Mouse (Mus musculus): ENCODE results near the gene Hist1h3f. TPM values are rescaled to one million over a fixed set of nuclear protein-coding genes. Genes with fewer than 3 reads are reported as not detected.
"Not testable (repeated sequence)": the region's sequence is repeated elsewhere in the genome, so short reads cannot be mapped to it uniquely, and the experiment has no call there.

The Hist1h3f gene
- polyA plus RNA-seq, 1 experiment from 2014 or later, result 1.5 TPM

DNA sequence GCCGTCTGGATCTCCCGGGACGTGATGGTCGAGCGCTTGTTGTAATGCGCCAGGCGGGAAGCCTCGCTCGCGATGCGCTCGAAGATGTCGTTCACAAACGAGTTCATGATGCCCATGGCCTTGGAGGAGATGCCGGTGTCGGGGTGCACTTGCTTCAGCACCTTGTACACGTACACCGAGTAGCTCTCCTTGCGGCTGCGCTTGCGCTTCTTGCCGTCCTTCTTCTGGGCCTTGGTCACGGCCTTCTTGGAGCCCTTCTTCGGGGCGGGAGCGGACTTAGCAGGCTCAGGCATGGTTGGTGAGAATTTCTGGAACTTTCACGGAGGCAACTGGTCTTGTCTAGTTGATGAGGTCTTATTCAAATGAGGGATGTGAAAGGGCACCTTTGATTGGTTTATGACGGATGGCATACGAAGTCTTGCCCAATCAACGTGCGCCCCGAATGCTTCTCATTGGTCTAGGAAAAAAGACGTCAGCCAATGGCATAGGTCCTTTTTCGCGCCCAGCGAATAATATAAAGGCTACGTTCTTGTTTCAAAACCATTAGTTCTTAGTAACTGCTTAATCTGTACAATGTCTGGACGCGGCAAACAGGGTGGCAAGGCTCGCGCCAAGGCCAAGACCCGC is 30.2 kb downstream of the Hist1h3f start, which contains the start of the genes Hist1h2bf and Hist1h2ad:
Gene Hist1h2bf (minus strand): TSS at position 299 of the 627 bp plus-strand sequence.
Gene Hist1h2ad (plus strand): TSS at position 484 of the 627 bp plus-strand sequence.
- WGBS, result 1% methylated on average over 42 of the region's 42 CpGs
- Histone ChIP-seq H3K4me1 (peaks cover 35% of the 10 kb centered on the region), H3K9ac (peak within 1 kb of the TSS; percentile 80), H3K4me2 (replicated peaks) (peak within 1 kb of the TSS; percentile 75), H3K4me3 (peak within 1 kb of the TSS; percentile 53), H3K27ac (peak within 1 kb of the TSS; percentile 96)
- H3K36me3 ChIP-seq, H3K9me3 ChIP-seq, H3K27me3 ChIP-seq: not testable (repeated sequence)
- peak; percentile 91 for ATAC-seq (ENCODE audit: low FRiP score, low read depth)

DNA sequence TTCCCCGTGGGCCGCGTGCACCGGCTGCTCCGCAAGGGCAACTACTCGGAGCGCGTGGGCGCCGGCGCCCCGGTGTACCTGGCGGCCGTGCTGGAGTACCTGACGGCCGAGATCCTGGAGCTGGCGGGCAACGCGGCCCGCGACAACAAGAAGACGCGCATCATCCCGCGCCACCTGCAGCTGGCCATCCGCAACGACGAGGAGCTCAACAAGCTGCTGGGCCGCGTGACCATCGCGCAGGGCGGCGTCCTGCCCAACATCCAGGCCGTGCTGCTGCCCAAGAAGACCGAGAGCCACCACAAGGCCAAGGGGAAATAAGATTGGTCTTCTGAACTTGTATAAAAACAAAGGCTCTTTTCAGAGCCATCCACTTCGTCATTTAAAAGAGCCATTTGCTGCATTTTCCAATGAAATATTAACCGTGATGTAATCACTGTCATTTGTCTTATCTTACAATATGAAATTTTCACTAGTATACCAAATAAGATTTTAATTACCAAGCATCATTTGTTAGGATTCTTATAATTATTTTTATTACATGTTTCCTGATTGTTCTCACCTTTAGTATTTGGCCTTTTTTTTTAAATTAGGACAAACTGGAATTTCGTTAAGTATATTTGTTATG is 30.8 kb downstream of the Hist1h3f start:
- Histone ChIP-seq H3K4me1 (peaks cover 35% of the 10 kb centered on the region), H3K9ac (peak overlapping the region; percentile 66), H3K27ac (peak overlapping the region; percentile 88), H3K4me2 (replicated peaks) (peak overlapping the region; percentile 61), H3K4me3 (peak overlapping the region; percentile 53)
- not testable (repeated sequence) for H3K27me3 ChIP-seq; H3K9me3 ChIP-seq; ATAC-seq (ENCODE audit: low FRiP score, low read depth); H3K36me3 ChIP-seq
- 0% methylated on average over 12 of the region's 39 CpGs for WGBS

DNA sequence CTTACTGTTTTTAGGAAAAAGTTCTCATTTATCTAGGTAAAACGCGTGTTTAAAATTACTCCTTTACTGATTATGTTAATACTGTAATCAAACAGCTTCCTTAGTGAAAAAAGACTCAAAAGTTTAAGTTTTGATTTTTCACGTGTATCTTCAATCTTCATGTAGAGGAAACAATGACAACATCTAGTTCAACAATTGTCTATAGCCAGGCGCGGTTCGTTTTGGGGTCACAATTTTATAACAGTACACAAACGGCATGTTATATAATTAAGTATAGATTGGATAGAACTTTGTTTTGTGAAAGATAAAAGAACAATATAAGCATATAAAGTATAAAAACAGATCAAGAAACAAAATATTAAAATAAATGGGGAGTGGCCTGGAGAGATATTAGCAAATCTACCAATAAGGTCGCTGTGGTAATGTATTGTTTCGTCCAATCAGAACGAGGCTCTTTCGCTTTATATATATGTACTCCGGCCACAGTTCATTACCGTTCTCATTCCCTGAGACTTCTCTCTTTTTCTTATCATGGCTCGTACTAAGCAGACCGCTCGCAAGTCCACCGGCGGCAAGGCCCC is 31.5 kb downstream of the Hist1h3f start, which contains the start of gene Hist1h3d:
Gene Hist1h3d (plus strand): TSS at position 493 of the 581 bp plus-strand sequence.
- Histone ChIP-seq H3K9me3 (no peaks in the 10 kb centered on the region), H3K36me3 (no peaks in the 10 kb centered on the region), H3K27ac (peak within 1 kb of the TSS; percentile 88), H3K27me3 (no peaks in the 10 kb centered on the region), H3K4me3 (peak within 1 kb of the TSS; percentile 52), H3K4me1 (peaks cover 31% of the 10 kb centered on the region), H3K4me2 (replicated peaks) (peak within 1 kb of the TSS; percentile 70), H3K9ac (peak within 1 kb of the TSS; percentile 79)
- 0% methylated on average over 18 of the region's 18 CpGs for whole genome bisulfite sequencing
- ATAC-seq (ENCODE audit: low FRiP score, low read depth), result peak; percentile 60

DNA sequence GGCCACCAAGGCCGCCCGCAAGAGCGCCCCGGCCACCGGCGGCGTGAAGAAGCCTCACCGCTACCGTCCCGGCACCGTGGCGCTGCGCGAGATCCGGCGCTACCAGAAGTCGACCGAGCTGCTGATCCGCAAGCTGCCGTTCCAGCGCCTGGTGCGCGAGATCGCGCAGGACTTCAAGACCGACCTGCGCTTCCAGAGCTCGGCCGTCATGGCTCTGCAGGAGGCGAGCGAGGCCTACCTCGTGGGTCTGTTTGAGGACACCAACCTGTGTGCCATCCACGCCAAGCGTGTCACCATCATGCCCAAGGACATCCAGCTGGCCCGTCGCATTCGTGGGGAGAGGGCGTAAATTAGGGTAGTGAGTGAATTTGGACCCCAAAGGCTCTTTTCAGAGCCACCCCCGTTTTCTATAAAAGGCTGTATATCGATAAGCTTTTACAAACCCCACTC is 32.0 kb downstream of the Hist1h3f start:
- not testable (repeated sequence) for ATAC-seq (ENCODE audit: low FRiP score, low read depth); H3K9me3 ChIP-seq; H3K36me3 ChIP-seq; H3K27me3 ChIP-seq
- Histone ChIP-seq H3K9ac (peak overlapping the region; percentile 79), H3K4me3 (peak overlapping the region; percentile 52), H3K4me1 (peaks cover 32% of the 10 kb centered on the region), H3K27ac (peak overlapping the region; percentile 87), H3K4me2 (replicated peaks) (peak overlapping the region; percentile 70)
- WGBS, result under 1% methylated on average over 13 of the region's 40 CpGs

DNA sequence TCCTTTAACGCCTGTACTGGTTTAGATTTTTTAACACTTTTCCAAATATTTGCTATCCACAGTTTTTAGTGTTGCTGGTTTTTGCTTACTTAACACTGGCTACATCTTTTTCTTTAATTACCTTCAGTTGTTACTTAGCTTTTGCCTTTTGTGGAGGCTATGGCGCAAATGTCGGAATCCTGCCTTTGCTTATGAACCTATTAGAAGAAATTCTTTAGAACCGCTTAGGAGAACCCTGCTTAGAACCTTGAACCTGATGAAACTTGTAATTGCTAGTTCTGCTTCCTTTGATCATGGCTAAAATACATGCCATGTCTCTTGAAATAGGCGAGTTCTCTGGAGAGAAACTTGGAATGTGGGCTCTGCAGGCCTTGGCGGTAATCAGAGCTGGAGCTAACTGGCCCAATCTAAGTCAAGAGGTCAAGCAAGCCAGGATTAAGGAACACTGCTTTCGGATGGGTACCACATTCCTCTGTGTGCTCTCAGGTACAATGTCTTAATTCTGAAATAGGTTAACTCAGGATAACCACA is 32.6 kb downstream of the Hist1h3f start:
- no peak for ATAC-seq (ENCODE audit: low FRiP score, low read depth)
- peak overlapping the region; percentile 52 for H3K4me3 ChIP-seq
- H3K9me3 ChIP-seq, result no peaks in the 10 kb centered on the region
- no peaks in the 10 kb centered on the region for H3K27me3 ChIP-seq
- H3K36me3 ChIP-seq, result no peaks in the 10 kb centered on the region
- WGBS, result 4% methylated on average over 7 of the region's 7 CpGs
- peaks cover 34% of the 10 kb centered on the region for H3K4me1 ChIP-seq
- peak overlapping the region; percentile 87 for H3K27ac ChIP-seq
- peak overlapping the region; percentile 79 for H3K9ac ChIP-seq
- H3K4me2 ChIP-seq (replicated peaks), result peak overlapping the region; percentile 70

DNA sequence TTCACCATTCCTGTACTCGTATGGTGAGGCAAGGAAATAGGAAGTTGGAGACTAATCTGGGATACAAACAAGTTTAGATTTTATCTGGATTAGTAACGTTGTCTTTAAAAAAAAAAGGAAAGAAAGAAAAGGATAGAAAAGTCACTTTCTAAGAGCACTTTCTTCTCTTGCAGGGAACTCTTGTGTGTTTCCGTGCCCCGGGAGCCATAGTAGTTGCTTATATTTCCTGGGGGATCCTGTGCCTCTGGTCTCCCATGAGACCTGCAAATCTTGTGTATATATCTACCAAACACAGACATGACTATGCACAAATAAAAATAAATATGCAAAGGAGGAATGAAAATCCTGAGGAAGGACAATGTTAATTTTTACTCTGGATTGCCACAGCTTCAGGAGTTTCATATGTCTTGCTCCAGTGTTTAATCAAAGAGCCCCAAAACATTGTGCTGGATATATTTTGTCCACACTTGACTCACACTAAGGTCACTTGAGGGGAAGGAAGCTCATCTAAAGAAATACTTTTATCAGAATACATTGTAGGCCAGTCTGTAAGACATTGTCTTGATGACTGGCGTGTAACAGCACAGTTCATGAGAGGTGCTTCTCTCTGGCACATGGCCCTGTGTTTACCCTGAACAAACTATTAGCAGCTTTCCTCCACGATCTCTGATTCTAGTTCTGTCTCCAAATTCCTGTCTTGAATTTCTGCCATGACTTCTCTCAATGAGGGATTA is 33.2 kb downstream of the Hist1h3f start:
- ATAC-seq (ENCODE audit: low FRiP score, low read depth), result no peak
- whole genome bisulfite sequencing, result 51% methylated on average over 6 of the region's 6 CpGs
- peak overlapping the region; percentile 70 for H3K4me2 ChIP-seq (replicated peaks)
- peak overlapping the region; percentile 87 for H3K27ac ChIP-seq
- peaks cover 35% of the 10 kb centered on the region for H3K4me1 ChIP-seq
- no peaks in the 10 kb centered on the region for H3K36me3 ChIP-seq
- no peaks in the 10 kb centered on the region for H3K9me3 ChIP-seq
- no peaks in the 10 kb centered on the region for H3K27me3 ChIP-seq
- H3K4me3 ChIP-seq, result peak overlapping the region; percentile 52
- peak overlapping the region; percentile 79 for H3K9ac ChIP-seq

DNA sequence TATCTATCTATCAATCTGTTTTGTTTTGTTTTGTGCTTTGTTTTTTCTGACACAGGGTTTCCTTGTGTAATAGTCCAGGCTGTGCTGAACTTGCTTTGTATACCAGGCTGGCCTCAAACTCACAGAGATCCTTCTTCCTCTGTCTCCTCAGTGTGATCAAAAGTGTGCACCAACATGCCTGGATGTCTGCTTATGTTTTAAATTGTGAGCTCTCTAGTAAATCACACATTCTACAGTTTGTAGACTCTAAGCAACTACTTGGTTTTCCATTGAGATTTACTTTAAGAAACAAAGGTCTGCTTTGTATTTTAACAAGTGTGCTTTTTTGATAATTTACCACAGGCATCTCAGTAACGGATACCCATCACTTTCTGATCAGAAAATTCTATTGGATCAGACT is 34.0 kb downstream of the Hist1h3f start:
- no peak overlapping the region for H3K27ac ChIP-seq
- no peaks in the 10 kb centered on the region for H3K36me3 ChIP-seq
- H3K4me3 ChIP-seq, result no peak overlapping the region
- no peaks in the 10 kb centered on the region for H3K9me3 ChIP-seq
- WGBS, result 88% methylated on average over 1 of the region's 1 CpGs
- ATAC-seq (ENCODE audit: low FRiP score, low read depth), result no peak
- no peak overlapping the region for H3K4me2 ChIP-seq (replicated peaks)
- H3K27me3 ChIP-seq, result no peaks in the 10 kb centered on the region
- H3K4me1 ChIP-seq, result peaks cover 35% of the 10 kb centered on the region
- H3K9ac ChIP-seq, result no peak overlapping the region

DNA sequence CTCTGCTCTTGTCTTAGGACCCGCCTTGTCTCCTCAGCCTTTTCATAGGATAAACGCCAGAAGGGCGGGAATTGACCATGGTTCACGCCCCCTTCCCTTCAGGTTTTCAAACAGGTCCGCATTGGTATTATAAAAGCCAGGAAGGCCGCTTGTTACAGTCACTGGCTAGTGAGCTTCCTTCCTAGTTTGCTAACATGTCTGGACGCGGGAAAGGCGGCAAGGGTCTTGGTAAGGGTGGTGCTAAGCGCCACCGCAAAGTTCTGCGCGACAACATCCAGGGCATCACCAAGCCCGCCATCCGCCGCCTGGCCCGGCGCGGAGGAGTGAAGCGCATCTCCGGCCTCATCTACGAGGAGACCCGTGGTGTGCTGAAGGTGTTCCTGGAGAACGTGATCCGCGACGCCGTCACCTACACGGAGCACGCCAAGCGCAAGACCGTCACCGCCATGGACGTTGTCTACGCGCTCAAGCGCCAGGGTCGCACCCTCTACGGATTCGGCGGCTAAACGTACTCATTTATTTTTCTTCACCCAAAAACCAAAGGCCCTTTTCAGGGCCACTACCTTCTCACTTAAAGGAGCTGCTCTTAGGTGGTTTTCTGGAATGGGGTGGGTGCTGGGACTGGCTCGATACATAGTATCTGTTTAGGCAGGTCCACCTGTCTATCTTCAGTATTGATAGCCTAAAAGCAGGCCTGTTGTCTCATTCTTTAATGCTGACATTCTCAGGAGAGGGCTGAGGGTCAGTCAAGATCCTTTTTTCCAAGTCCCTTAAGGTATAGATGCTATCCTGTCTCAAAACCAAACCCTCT is 37.8 kb downstream of the Hist1h3f start, which contains the start of gene Hist1h4d:
Gene Hist1h4d (plus strand): TSS at position 191 of the 811 bp plus-strand sequence.
- H3K9ac ChIP-seq, result peak within 1 kb of the TSS; percentile 79
- peak within 1 kb of the TSS; percentile 87 for H3K4me2 ChIP-seq (replicated peaks)
- peak within 1 kb of the TSS; percentile 92 for H3K27ac ChIP-seq
- peak; percentile 90 for ATAC-seq (ENCODE audit: low FRiP score, low read depth)
- H3K9me3 ChIP-seq, result no peaks in the 10 kb centered on the region
- H3K4me3 ChIP-seq, result peak within 1 kb of the TSS; percentile 58
- H3K36me3 ChIP-seq, result no peaks in the 10 kb centered on the region
- WGBS, result under 1% methylated on average over 43 of the region's 43 CpGs
- peaks cover 42% of the 10 kb centered on the region for H3K4me1 ChIP-seq
- H3K27me3 ChIP-seq, result no peaks in the 10 kb centered on the region

DNA sequence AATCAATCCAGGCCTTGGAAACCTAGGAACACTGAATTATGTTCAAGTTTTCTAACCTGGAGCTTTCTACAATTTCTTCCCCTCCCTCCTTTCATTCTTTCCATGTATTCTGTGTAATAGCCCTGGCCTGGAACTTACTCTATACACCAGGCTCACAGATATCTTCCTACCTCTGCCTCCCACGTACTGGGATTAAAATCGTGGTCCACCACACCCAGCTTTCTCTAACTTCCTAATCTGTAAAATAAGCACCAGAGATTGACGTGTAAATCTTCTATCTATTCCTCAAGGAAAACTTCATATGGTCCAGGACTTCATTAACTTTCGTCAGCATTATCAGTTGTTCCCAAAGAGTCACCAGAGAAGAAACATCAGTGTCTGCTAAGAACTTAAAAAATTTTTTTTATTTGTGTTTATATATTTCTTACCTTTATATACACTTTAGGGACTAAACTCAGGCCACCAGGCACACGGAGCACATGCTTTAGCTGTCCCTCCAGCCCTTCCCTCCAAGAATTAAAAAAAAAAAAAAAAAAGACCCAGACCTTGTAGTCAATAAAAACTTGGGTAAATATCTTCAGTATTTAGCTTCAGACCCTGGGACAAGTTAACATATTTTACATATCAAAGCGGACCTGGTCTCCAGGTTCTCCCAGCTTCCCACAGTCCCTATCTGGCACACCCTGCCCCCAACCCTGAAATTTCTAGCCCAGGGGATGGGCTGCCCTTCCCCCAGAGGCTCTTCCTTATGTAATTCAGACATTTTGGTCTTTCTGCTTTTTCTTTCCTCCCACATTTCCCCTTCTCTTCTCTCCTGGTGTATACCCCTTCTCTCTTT is 38.6 kb downstream of the Hist1h3f start:
- H3K4me2 ChIP-seq (replicated peaks), result peak overlapping the region; percentile 87
- no peaks in the 10 kb centered on the region for H3K36me3 ChIP-seq
- H3K4me1 ChIP-seq, result peaks cover 37% of the 10 kb centered on the region
- H3K9me3 ChIP-seq, result no peaks in the 10 kb centered on the region
- WGBS, result 11% methylated on average over 6 of the region's 6 CpGs
- ATAC-seq (ENCODE audit: low FRiP score, low read depth), result no peak
- H3K4me3 ChIP-seq, result peak overlapping the region; percentile 58
- H3K27ac ChIP-seq, result peak overlapping the region; percentile 92
- no peaks in the 10 kb centered on the region for H3K27me3 ChIP-seq
- H3K9ac ChIP-seq, result peak overlapping the region; percentile 79

DNA sequence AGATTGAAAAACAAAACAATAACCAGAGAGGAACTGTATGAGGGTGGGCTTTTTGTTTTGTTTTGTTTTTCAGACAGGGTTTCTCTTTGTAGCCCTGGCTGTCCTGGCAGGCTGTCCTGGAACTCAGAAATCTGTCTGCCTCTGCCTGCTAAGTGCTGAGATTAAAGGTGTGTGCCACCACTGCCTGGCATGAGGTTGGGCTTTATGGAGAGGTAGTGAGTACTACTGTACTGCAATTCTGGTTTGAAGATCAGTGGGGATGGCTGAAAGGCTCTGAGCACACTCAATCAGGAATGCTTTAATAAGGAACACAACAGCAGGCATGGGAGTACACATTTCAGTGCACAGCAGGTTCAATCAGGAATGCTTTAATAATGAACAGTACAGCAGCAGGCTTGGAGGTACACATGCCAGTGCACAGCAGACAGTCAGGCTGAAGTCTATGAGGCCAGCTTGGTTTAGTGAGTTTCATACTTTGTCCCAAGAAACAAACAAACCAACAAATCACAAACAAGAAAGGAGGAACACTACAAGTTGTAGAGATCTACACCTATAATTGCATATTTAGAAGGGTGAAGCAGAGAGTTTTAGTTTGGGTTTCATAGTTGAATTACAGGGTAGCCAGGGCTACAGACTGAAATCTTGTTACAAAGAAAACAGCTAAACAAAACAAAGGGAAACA is 39.7 kb downstream of the Hist1h3f start:
- Histone ChIP-seq H3K4me3 (peak overlapping the region; percentile 19; the same call in 1 of the 2 replicates), H3K4me1 (peaks cover 37% of the 10 kb centered on the region), H3K9ac (0 out of 2 replicates have a peak overlapping the region, but pooled peaks have one; percentile 19), H3K27ac (peak overlapping the region; percentile 92), H3K9me3 (no peaks in the 10 kb centered on the region), H3K27me3 (no peaks in the 10 kb centered on the region), H3K36me3 (no peaks in the 10 kb centered on the region), H3K4me2 (replicated peaks) (peak overlapping the region; percentile 87)
- ATAC-seq (ENCODE audit: low FRiP score, low read depth), result no peak

Data from limb, embryonic 13.5 days (tissue).